Mouse (Mus musculus): ENCODE measurements around the gene Ahnak2. TPM values are rescaled to one million over a fixed set of nuclear protein-coding genes. Genes with fewer than 3 reads are reported as not detected.
A peak's percentile ranks its signal among the peaks of the same experiment; 100 is the strongest.

Gene Ahnak2
- polyA plus RNA-seq, 1 experiment = 1.7 TPM

GRCm38 (mm10) chr12:112835046-112835445 is 32.6 kb upstream of the Ahnak2 start:
- TF ChIP-seq POLR2A (IDR thresholded peaks at IDR 0.05; ENCODE audit: extremely low read depth, insufficient read depth, low read length) (no peak), CTCF (IDR thresholded peaks at IDR 0.05; ENCODE audit: extremely low read depth, insufficient read depth, low read length) (no peak)
- H3K27ac ChIP-seq (ENCODE audit: insufficient read depth, low read length) = no peak overlapping the region
- no peak overlapping the region for H3K4me3 ChIP-seq (ENCODE audit: insufficient read depth, low read length)
- H3K4me1 ChIP-seq (ENCODE audit: control insufficient read depth, insufficient read depth, low read length) = peaks cover 6% of the 10 kb centered on the region

DNA sequence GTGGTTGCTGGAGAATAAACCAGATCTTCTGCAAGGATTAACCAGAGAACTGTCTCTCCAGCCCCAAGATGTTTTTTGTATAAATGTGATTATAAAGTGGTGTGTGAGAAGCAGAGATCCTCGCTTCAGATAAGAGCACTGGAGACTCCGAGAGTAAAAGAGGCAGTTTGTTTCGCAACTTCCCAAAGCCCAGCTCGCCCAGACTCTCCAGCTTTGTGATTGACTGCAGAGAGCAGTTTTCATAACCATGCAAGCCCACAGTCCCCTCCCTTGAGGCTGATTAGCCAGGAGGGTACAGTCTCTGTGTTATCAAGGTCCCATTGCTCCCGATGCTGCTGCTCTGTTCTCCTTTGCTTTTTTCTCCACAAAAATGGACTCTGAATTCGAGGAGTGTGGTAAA is 31.1 kb upstream of the Ahnak2 start:
- H3K27ac ChIP-seq (ENCODE audit: insufficient read depth, low read length) = no peak overlapping the region
- TF ChIP-seq POLR2A (IDR thresholded peaks at IDR 0.05; ENCODE audit: extremely low read depth, insufficient read depth, low read length) (no peak), CTCF (IDR thresholded peaks at IDR 0.05; ENCODE audit: extremely low read depth, insufficient read depth, low read length) (no peak)
- peaks cover 6% of the 10 kb centered on the region for H3K4me1 ChIP-seq (ENCODE audit: control insufficient read depth, insufficient read depth, low read length)
- H3K4me3 ChIP-seq (ENCODE audit: insufficient read depth, low read length) = no peak overlapping the region

DNA sequence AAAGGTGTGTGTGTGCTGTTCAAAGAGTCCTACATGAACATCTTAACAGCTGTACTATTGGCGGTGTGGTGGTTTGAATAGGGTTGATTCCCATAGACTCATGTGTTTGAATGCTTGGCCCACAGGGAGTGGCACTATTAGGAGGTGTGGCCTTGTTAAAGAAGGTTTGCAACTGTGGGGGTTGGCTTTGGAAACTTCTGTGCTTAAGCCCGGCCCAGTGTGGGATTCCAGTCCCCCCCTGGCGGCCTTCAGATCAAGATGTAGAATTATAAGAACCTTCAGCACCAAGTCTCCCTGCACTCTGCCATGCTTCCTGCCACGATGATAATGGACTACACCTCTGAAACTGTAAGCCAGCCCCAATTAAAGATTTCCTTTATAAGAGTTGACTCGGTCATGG is 30.0 kb upstream of the Ahnak2 start:
- no peak overlapping the region for H3K27ac ChIP-seq (ENCODE audit: insufficient read depth, low read length)
- no peak overlapping the region for H3K4me3 ChIP-seq (ENCODE audit: insufficient read depth, low read length)
- TF ChIP-seq POLR2A (IDR thresholded peaks at IDR 0.05; ENCODE audit: extremely low read depth, insufficient read depth, low read length) (no peak), CTCF (IDR thresholded peaks at IDR 0.05; ENCODE audit: extremely low read depth, insufficient read depth, low read length) (no peak)
- H3K4me1 ChIP-seq (ENCODE audit: control insufficient read depth, insufficient read depth, low read length) = peaks cover 11% of the 10 kb centered on the region

GRCm38 (mm10) chr12:112830570-112830969 is 28.1 kb upstream of the Ahnak2 start:
- TF ChIP-seq CTCF (IDR thresholded peaks at IDR 0.05; ENCODE audit: extremely low read depth, insufficient read depth, low read length) (no peak), POLR2A (IDR thresholded peaks at IDR 0.05; ENCODE audit: extremely low read depth, insufficient read depth, low read length) (no peak)
- Histone ChIP-seq H3K4me3 (ENCODE audit: insufficient read depth, low read length) (peak overlapping the region; percentile 60), H3K27ac (ENCODE audit: insufficient read depth, low read length) (no peak overlapping the region), H3K4me1 (ENCODE audit: control insufficient read depth, insufficient read depth, low read length) (peaks cover 20% of the 10 kb centered on the region)

GRCm38 (mm10) chr12:112830141-112830540 is 27.7 kb upstream of the Ahnak2 start:
- Histone ChIP-seq H3K27ac (ENCODE audit: insufficient read depth, low read length) (no peak overlapping the region), H3K4me3 (ENCODE audit: insufficient read depth, low read length) (peak overlapping the region; percentile 60), H3K4me1 (ENCODE audit: control insufficient read depth, insufficient read depth, low read length) (peaks cover 20% of the 10 kb centered on the region)
- TF ChIP-seq POLR2A (IDR thresholded peaks at IDR 0.05; ENCODE audit: extremely low read depth, insufficient read depth, low read length) (no peak), CTCF (IDR thresholded peaks at IDR 0.05; ENCODE audit: extremely low read depth, insufficient read depth, low read length) (no peak)

DNA sequence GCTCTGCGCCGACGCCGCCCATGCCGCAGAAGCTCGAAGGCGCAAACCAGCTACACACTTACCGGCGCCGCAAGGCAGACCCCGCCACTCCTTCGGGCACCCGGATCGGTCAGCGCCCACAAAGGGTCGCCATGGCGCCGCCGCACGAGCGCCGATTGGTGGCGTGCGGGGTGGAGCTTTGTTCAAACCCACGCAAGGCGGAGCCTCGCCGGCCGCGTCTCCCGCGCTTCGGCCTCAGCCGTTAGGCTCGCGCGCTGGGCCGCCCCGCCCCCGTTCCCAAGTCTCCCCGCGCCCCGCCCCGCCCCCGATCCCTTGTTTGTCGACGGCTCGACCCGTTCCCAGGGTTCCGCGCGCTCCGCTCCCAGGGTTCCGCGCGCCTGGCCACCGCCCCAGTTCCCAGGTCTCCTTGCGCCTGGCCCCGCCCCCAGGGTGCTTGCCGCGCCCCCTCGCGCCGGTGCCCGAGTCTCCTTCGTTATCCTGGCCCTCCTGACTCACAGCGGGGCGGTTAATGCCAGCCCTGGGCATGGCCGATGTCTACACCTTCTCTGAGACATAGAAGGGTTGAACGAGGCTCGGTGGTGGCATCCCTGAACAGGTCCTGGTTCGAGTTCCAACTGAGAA is 26.9 kb upstream of the Ahnak2 start, which contains the start of gene Cdca4:
Gene Cdca4 (minus strand): TSS at position 180 of the 621 bp plus-strand sequence.
- TF ChIP-seq POLR2A (IDR thresholded peaks at IDR 0.05; ENCODE audit: extremely low read depth, insufficient read depth, low read length) = peak; percentile 75; the same call in 1 of the 2 replicates
- TF ChIP-seq CTCF (IDR thresholded peaks at IDR 0.05; ENCODE audit: extremely low read depth, insufficient read depth, low read length) = no peak
- Histone ChIP-seq H3K4me3 (ENCODE audit: insufficient read depth, low read length) (peak within 1 kb of the TSS; percentile 60), H3K27ac (ENCODE audit: insufficient read depth, low read length) (peak within 1 kb of the TSS; percentile 91)

GRCm38 (mm10) chr12:112828501-112829243 is 26.2 kb upstream of the Ahnak2 start:
- peak overlapping the region; percentile 60 for H3K4me3 ChIP-seq (ENCODE audit: insufficient read depth, low read length)
- TF ChIP-seq CTCF (IDR thresholded peaks at IDR 0.05; ENCODE audit: extremely low read depth, insufficient read depth, low read length) (no peak), POLR2A (IDR thresholded peaks at IDR 0.05; ENCODE audit: extremely low read depth, insufficient read depth, low read length) (no peak)
- peaks cover 23% of the 10 kb centered on the region for H3K4me1 ChIP-seq (ENCODE audit: control insufficient read depth, insufficient read depth, low read length)
- H3K27ac ChIP-seq (ENCODE audit: insufficient read depth, low read length) = peak overlapping the region; percentile 91

More for the DNA sequence above, 26.9 kb upstream of the Ahnak2 start, which contains the start of gene Cdca4:
- H3K4me1 ChIP-seq (ENCODE audit: control insufficient read depth, insufficient read depth, low read length) = peaks cover 20% of the 10 kb centered on the region

- no peak for TF ChIP-seq POLR2A (IDR thresholded peaks at IDR 0.05; ENCODE audit: extremely low read depth, insufficient read depth, low read length)
- Histone ChIP-seq H3K27ac (ENCODE audit: insufficient read depth, low read length) (no peak overlapping the region), H3K4me3 (ENCODE audit: insufficient read depth, low read length) (no peak overlapping the region), H3K4me1 (ENCODE audit: control insufficient read depth, insufficient read depth, low read length) (peaks cover 23% of the 10 kb centered on the region)
These were observed 23.4 kb upstream of the Ahnak2 start for GRCm38 (mm10) chr12:112825901-112826300.

GRCm38 (mm10) chr12:112823221-112823620 is 20.8 kb upstream of the Ahnak2 start:
- Histone ChIP-seq H3K4me3 (ENCODE audit: insufficient read depth, low read length) (no peak overlapping the region), H3K4me1 (ENCODE audit: control insufficient read depth, insufficient read depth, low read length) (peaks cover 17% of the 10 kb centered on the region; the same call in 1 of the 2 replicates), H3K27ac (ENCODE audit: insufficient read depth, low read length) (no peak overlapping the region)
- TF ChIP-seq POLR2A (IDR thresholded peaks at IDR 0.05; ENCODE audit: extremely low read depth, insufficient read depth, low read length) (no peak), CTCF (IDR thresholded peaks at IDR 0.05; ENCODE audit: extremely low read depth, insufficient read depth, low read length) (no peak)

GRCm38 (mm10) chr12:112822676-112823075 is 20.2 kb upstream of the Ahnak2 start:
- Histone ChIP-seq H3K4me3 (ENCODE audit: insufficient read depth, low read length) (no peak overlapping the region), H3K4me1 (ENCODE audit: control insufficient read depth, insufficient read depth, low read length) (peaks cover 14% of the 10 kb centered on the region; the same call in 1 of the 2 replicates), H3K27ac (ENCODE audit: insufficient read depth, low read length) (no peak overlapping the region)
- no peak for TF ChIP-seq POLR2A (IDR thresholded peaks at IDR 0.05; ENCODE audit: extremely low read depth, insufficient read depth, low read length)
- TF ChIP-seq CTCF (IDR thresholded peaks at IDR 0.05; ENCODE audit: extremely low read depth, insufficient read depth, low read length) = no peak

Data from cortical plate, adult 2 months (tissue).